Mouse (Mus musculus) lung, postnatal 0 days (tissue): ENCODE data around the gene Tex11. TPM values are rescaled to one million over a fixed set of nuclear protein-coding genes. Genes with fewer than 3 reads are reported as not detected.

Source experiments
- ATAC-seq: fragments of 200-750 bp; cut with Nextera tagmentation; 2 replicates; pipeline ENCODE4 v1.8.0; 2017; ENCODE audit warnings: moderate library complexity
- DNase-seq: peaks from one replicate; pipeline ENCODE4 v3.0.0-alpha.2; 2016; ENCODE audit warnings: low spot score
- H3K27ac ChIP-seq: fragments of 300-500 bp; sonication (generic); 2 replicates; pipeline ENCODE4 v1.5.1; 2014; ENCODE audit warnings: antibody characterized with exemption, mild to moderate bottlenecking, low read length, mixed read lengths
- H3K27me3 ChIP-seq: fragments of 300-500 bp; sonication (generic); replicated peaks from 2 replicates; pipeline ENCODE4 v1.6.1; 2014; ENCODE audit warnings: low read length, mixed read lengths; ENCODE audit not compliant: insufficient read depth
- H3K36me3 ChIP-seq: fragments of 300-500 bp; sonication (generic); 2 replicates; pipeline ENCODE4 v1.6.1; 2014; ENCODE audit warnings: low read length, mixed read lengths; ENCODE audit not compliant: insufficient read depth
- H3K4me1 ChIP-seq: fragments of 300-500 bp; sonication (generic); 2 replicates; pipeline ENCODE4 v1.6.1; 2014; ENCODE audit warnings: antibody characterized with exemption, low read depth, low read length, mixed read lengths; ENCODE audit not compliant: insufficient read depth
- H3K4me2 ChIP-seq: fragments of 300-500 bp; sonication (generic); replicated peaks from 2 replicates; pipeline ENCODE4 v1.6.1; 2014; ENCODE audit warnings: low read depth, mild to moderate bottlenecking, low read length, moderate library complexity, mixed read lengths
- H3K4me3 ChIP-seq: fragments of 300-500 bp; sonication (generic); 2 replicates; pipeline ENCODE4 v1.5.1; 2014; ENCODE audit warnings: low read depth, low read length
- H3K9ac ChIP-seq: fragments of 300-500 bp; sonication (generic); replicated peaks from 2 replicates; pipeline ENCODE4 v1.6.1; 2014; ENCODE audit warnings: low read depth, mild to moderate bottlenecking
- H3K9me3 ChIP-seq: fragments of 300-500 bp; sonication (generic); 2 replicates; pipeline ENCODE4 v1.6.1; 2016; ENCODE audit warnings: low read length, mixed read lengths
- CTCF ChIP-seq: IDR thresholded peaks from 2 replicates; pipeline ENCODE4 v1.5.1; 2016; ENCODE audit warnings: antibody characterized with exemption, mild to moderate bottlenecking
- EP300 ChIP-seq: IDR thresholded peaks from 2 replicates; pipeline ENCODE4 v1.6.1; 2016; ENCODE audit warnings: antibody characterized with exemption, mild to moderate bottlenecking, control low read depth
- WGBS: fragments of 180-500 bp; shearing (Covaris S2); extraction: QIAGEN DNeasy Blood & Tissue Kit; methylation state at CpG from one replicate; pipeline ENCODE4 v1.1.7; 2014; 5-methylcytosine and 5-hydroxymethylcytosine counted together
- polyA plus RNA-seq: library from polyadenylated mRNA; unstranded; fragments of >200 nt; fragmentation: Nextera tagmentation; extraction: Ambion mirVana; gene quantifications from 2 replicates; pipeline ENCODE4 v1.2.1, GENCODE M21; 2015

Gene Tex11
- polyA plus RNA-seq, 1 experiment from 2014 or later: 0.14 TPM

- no peak for ATAC-seq
- DNase-seq: no peak
- no peak overlapping the region for H3K9ac ChIP-seq
- H3K4me1 ChIP-seq: no peaks in the 10 kb centered on the region
- 71% methylated on average over 4 of the region's 4 CpGs for WGBS
- no peak overlapping the region for H3K27ac ChIP-seq
- TF ChIP-seq EP300 (no peak), CTCF (no peak)
- no peak overlapping the region for H3K4me3 ChIP-seq
- H3K4me2 ChIP-seq: no peak overlapping the region
- H3K36me3 ChIP-seq: no peaks in the 10 kb centered on the region
- no peaks in the 10 kb centered on the region for H3K27me3 ChIP-seq
- no peaks in the 10 kb centered on the region for H3K9me3 ChIP-seq
Observed at GRCm38 (mm10) chrX:100811129-100811528, 248.3 kb downstream of the Tex11 start.

DNA sequence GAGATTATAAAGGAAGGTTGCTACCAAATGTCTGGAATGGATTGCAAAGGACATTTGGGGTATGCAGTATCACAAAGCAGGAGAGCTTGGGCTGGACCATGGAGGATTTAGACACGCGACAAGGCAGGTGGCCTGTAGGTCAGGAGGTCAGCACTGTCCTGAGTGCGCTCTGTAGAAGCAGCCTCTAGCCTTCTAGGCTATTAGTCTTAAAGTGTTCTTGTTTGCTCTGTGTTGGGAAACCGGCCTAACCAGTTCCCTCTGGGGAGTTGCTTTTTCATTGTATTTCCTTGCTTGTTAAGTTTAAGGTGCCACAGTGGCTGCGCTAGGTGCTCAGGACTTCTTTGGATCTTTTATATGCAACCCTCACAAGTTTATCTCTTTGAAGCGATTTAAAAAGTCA, 257.4 kb downstream of the Tex11 start:
- Histone ChIP-seq H3K36me3 (no peaks in the 10 kb centered on the region), H3K4me1 (no peaks in the 10 kb centered on the region), H3K9ac (no peak overlapping the region), H3K4me3 (no peak overlapping the region), H3K9me3 (no peaks in the 10 kb centered on the region), H3K27ac (0 out of 2 replicates have a peak overlapping the region, but pooled peaks have one; percentile 27), H3K27me3 (no peaks in the 10 kb centered on the region), H3K4me2 (no peak overlapping the region)
- TF ChIP-seq EP300 (no peak), CTCF (no peak)
- DNase-seq: peak; percentile 63
- WGBS: 67% methylated on average over 6 of the region's 6 CpGs
- peak; percentile 90 for ATAC-seq

GRCm38 (mm10) chrX:100800643-100801042, 258.8 kb downstream of the Tex11 start:
- no peak overlapping the region for H3K4me2 ChIP-seq
- H3K4me1 ChIP-seq: no peaks in the 10 kb centered on the region
- H3K27ac ChIP-seq: no peak overlapping the region
- ATAC-seq (peak; percentile 54), DNase-seq (peak; percentile 24)
- H3K9me3 ChIP-seq: no peaks in the 10 kb centered on the region
- no peak overlapping the region for H3K9ac ChIP-seq
- TF ChIP-seq CTCF: no peak
- no peaks in the 10 kb centered on the region for H3K27me3 ChIP-seq
- no peaks in the 10 kb centered on the region for H3K36me3 ChIP-seq
- H3K4me3 ChIP-seq: no peak overlapping the region
- 38% methylated on average over 2 of the region's 2 CpGs for WGBS

DNA sequence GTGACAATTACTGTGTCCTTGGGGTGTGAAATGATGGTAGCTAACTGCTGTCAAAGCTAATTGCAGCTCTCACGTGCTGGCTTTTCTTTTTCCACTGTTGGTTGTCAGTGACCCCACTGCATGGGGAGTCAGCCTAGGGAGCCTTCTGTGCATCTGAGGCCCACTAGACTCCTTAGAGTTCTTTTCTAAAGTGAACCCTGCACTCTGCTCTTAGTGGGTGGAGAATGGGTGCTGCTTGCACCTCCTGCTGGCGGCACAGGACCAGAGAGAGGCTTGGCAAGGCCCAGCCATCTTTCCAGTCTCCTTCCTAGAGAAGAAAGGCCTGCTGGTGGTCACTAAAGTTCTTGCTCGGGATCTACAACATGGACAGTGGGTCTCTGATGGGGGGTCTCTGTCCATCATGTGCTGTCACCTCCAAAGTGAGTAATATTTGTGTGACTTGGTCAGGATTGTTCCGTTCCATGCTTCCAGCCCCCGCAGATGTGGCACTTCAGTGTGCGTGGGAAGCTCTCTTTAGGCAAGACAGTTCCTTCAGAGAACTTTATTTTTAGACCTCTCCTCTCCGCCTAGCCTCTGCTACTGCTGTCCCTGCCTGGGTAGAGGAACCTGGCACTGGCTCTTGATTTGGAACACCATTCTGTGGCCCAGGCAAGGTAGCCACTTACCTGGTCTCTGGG, 261.5 kb downstream of the Tex11 start:
- no peak overlapping the region for H3K27ac ChIP-seq

GRCm38 (mm10) chrX:100797370-100797769, 262.1 kb downstream of the Tex11 start:
- Histone ChIP-seq H3K9ac (no peak overlapping the region), H3K9me3 (no peaks in the 10 kb centered on the region), H3K27me3 (no peaks in the 10 kb centered on the region), H3K4me3 (no peak overlapping the region), H3K27ac (no peak overlapping the region), H3K4me1 (no peaks in the 10 kb centered on the region), H3K36me3 (no peaks in the 10 kb centered on the region), H3K4me2 (no peak overlapping the region)
- WGBS: 71% methylated on average over 4 of the region's 4 CpGs
- ATAC-seq (no peak), DNase-seq (no peak)
- TF ChIP-seq CTCF (no peak), EP300 (no peak)

More for the DNA sequence above, 261.5 kb downstream of the Tex11 start:
- no peaks in the 10 kb centered on the region for H3K27me3 ChIP-seq
- no peak overlapping the region for H3K4me3 ChIP-seq
- DNase-seq: no peak
- H3K4me1 ChIP-seq: no peaks in the 10 kb centered on the region
- no peak overlapping the region for H3K4me2 ChIP-seq
- WGBS: 65% methylated on average over 7 of the region's 7 CpGs
- TF ChIP-seq EP300 (no peak), CTCF (no peak)
- no peaks in the 10 kb centered on the region for H3K9me3 ChIP-seq
- H3K36me3 ChIP-seq: no peaks in the 10 kb centered on the region
- no peak for ATAC-seq
- no peak overlapping the region for H3K9ac ChIP-seq

- Histone ChIP-seq H3K27ac (no peak overlapping the region), H3K4me1 (no peaks in the 10 kb centered on the region), H3K9me3 (no peaks in the 10 kb centered on the region), H3K27me3 (no peaks in the 10 kb centered on the region), H3K4me3 (no peak overlapping the region), H3K36me3 (no peaks in the 10 kb centered on the region), H3K9ac (no peak overlapping the region), H3K4me2 (no peak overlapping the region)
- WGBS: 68% methylated on average over 3 of the region's 3 CpGs
- ATAC-seq (peak; percentile 76), DNase-seq (peak; percentile 37)
- TF ChIP-seq CTCF: no peak
- no peak for TF ChIP-seq EP300
Observed at GRCm38 (mm10) chrX:100796741-100797090, 262.8 kb downstream of the Tex11 start.
